Mouse (Mus musculus) left cerebral cortex, postnatal 14 days (tissue): Measurements from ENCODE around the gene Gm3055. TPM values are rescaled to one million over a fixed set of nuclear protein-coding genes. Genes with fewer than 3 reads are reported as not detected.
A peak's percentile ranks its signal among the peaks of the same experiment; 100 is the strongest.
"Not testable (repeated sequence)": the region's sequence is repeated elsewhere in the genome, so short reads cannot be mapped to it uniquely, and the experiment has no call there.

Experiments
- DNase-seq, 2 experiments: peaks; one replicate each; pipeline ENCODE4 v3.0.0; 2021 to 2022; ENCODE audit warnings: low spot score in 2 of 2, mixed read lengths in 1 of 2
- intact Hi-C: fragments of 180-260 bp; cut with DNase I; formaldehyde crosslinking; loops from one replicate; pipeline ENCODE4 v1.15.1; 2025
- long read RNA-seq, 2 experiments: library from polyadenylated mRNA; stranded (forward); transcript quantifications; one replicate each; pipeline ENCODE4 v2.0.0; 2021
- total RNA-seq, 2 experiments: library from RNA; stranded (reverse); gene quantifications; 2 replicates each; pipeline ENCODE4 v1.2.3; 2021

Gm3055 gene
- 1 to 10 TPM; 6.4 to 6.8 TPM for total RNA-seq
- long read RNA-seq, experiment 1, partial matches to known transcripts: 0 of 1 reads
- long read RNA-seq, experiment 1, other reads (novel, unspliced or antisense): 1 of 1 reads
- long read RNA-seq, experiment 2: 0 reads

DNA sequence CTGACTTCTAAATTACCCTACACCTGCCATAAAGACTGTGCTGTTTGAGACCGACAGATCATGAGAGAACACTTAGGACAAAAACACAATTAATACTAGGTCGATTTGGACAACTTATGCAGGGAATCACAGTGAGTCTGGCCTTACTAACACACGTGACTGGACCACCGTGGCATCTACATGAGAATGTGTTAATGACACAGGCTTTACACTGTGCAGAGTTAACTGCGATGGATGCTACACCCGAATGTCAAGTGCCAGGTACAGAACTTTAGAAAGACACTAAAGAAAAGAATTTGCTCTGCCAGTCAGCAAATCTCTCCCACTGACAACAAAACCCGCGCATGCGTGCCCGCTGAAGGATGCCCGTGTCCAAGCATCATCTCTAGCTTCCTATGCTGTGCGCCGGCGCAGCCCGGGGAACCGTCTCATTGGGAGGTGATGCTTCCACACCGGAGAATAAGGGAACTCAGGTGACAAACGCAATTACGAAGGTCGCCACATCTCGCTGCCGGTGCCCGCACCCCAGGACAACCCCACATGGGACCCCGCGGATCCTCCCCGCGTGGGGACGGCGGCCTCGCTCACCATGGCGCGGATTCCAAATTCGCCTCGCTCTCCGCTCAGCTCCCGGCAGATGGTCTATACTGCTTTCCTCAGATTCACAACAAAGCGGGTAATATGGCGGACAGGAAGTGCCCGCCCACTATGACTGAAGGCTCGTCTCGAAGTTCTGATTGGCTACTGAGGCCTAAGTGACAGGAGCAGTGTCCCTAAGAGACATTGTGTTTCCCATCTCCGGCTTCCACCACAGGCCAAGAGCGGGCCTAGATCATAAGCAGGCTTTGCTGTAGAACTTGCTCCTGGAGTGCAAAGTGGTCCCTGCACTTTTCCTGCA is at the start of gene Gm3055:
Gene Gm3055, minus strand, starts transcription at position 656 of the 898 bp plus-strand sequence.
- DNase-seq: not testable (repeated sequence)

DNA sequence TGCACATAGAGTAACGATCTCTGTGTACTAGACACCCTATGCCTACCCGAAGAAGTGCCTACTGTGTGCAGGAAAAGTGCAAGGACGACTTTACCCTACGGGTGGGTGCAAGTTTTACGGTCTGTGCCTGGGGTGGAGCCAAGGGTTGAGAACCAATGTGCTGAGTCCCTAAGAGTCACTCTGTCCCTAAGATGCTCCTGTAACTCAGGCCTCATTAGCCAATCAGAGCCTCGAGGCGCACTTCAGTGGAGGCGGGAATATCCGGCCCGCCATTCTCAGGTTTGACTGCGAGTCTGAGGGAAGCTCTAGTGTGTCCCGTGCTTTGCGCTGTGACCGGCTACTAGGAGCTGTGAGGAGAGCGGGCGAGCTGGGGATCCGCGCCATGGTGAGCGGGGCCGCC is 40.9 kb upstream of the Gm3055 start, which contains the start of gene Gm4767:
Gene Gm4767, plus strand, starts transcription at position 288 of the 400 bp plus-strand sequence.
- DNase-seq: peak; percentile 0 to 1
- intact Hi-C loops: not testable (repeated sequence)

More for the DNA sequence above, at the start of gene Gm3055:
- intact Hi-C loops: not testable (repeated sequence)

DNA sequence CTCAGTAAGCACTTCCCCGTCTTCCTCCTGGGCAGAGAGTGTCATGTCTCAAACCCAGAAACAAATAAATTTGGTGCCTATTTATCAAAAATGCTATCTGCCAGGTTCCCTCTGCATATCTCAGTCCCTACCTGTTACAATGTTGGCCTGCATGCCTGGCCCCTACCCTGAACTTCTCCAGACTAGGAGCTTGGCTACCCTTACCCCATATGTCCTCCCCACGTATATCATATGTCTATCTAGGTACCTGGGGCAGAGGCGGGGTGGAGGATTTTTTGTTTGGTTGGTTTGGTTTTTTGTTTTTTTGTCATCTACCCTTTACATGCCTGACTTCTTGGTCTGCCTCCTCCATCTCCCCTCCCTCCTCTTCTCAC is 430 bp upstream of the Gm3055 start:
- intact Hi-C loops, DNase-seq: not testable (repeated sequence)

DNA sequence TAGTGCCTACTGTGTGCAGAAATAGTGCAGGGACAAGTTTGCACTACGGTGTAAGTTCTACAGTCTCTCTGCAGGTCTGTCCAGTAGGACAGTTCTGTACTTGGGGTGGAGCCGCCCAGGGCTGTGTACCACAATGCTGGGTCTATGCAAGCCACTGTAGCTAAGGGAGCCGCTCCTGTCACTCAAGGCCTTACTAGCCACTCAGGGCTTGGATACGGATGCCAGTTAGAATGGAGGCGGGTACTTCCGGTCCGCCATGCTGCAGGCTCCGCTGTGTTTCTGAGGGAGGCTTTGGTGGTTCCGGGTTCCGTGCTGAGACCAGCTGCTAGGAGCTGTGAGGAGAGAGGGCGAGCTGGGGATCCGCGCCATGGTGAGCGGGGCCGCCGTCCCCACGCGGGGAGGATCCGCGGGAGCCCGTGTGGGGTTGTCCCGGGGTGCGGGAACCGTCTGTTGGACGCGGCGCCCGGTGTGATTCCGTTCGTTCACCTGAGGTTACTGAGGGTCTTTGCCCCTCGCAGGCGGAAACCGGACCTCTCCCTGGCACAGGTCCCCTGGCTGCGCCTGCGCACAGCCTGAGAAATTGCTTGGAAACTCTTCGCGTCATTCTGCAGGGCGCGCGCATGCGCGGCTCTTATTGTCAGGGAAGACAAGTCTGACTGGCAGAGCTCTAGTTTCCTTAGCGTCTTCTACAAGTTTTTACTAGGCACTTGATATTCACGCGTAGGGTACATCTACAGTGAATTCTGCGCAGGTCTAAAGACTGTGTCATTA is 66.2 kb downstream of the Gm3055 start, which contains the start of gene Zfp433:
Gene Zfp433, plus strand, starts transcription at position 295 of the 771 bp plus-strand sequence.
- DNase-seq, intact Hi-C loops: not testable (repeated sequence)

Other genes with a start within 250 kb of the Gm3055 start
- 1 to 10 TPM; 2.2 to 3.2 TPM for gene Gna15, start 246.9 kb downstream of the Gm3055 start, total RNA-seq
- gene Gna11, start 226.0 kb downstream of the Gm3055 start, total RNA-seq: 100 to 1,000 TPM; 102 to 109 TPM
- gene Aes, start 211.7 kb downstream of the Gm3055 start, total RNA-seq: 100 to 1,000 TPM; 573 to 615 TPM
- 10 to 100 TPM; 14.1 to 15.9 TPM for gene Tle2, start 196.6 kb downstream of the Gm3055 start, total RNA-seq
- gene Tle6, start 170.1 kb downstream of the Gm3055 start, total RNA-seq: 1 to 10 TPM; 1.3 to 2.7 TPM
- gene BC025920, start 164.9 kb downstream of the Gm3055 start, total RNA-seq: 1 to 10 TPM; 1.9 to 2.2 TPM
- gene Sirt6, start 143.4 kb downstream of the Gm3055 start, total RNA-seq: 10 to 100 TPM; 23.6 to 25.1 TPM
- gene Ankrd24, start 142.6 kb downstream of the Gm3055 start, total RNA-seq: 10 to 100 TPM; 31.9 to 34.5 TPM
- 1 to 10 TPM; 4.8 TPM for gene Gm10778, start 122.1 kb downstream of the Gm3055 start, total RNA-seq
- gene Zfp433, start 66.3 kb downstream of the Gm3055 start, total RNA-seq: 10 to 100 TPM; 10.1 to 11.3 TPM
- 1 to 10 TPM; 2.2 to 2.4 TPM for gene Gm4767, start 41.0 kb upstream of the Gm3055 start, total RNA-seq
- gene Gm32687, start 92.8 kb upstream of the Gm3055 start, total RNA-seq: 1 to 10 TPM; 2.9 to 3.1 TPM
- 1 to 10 TPM; 2.4 to 2.5 TPM for gene Zfp781, start 159.3 kb upstream of the Gm3055 start, total RNA-seq